Mouse (Mus musculus): ENCODE results near the gene Itfg1. TPM values are rescaled to one million over a fixed set of nuclear protein-coding genes. Genes with fewer than 3 reads are reported as not detected.

Itfg1 gene
- polyA plus RNA-seq, 1 experiment from 2014 or later = 83.0 TPM

Small RNAs within 50 kb of the gene (microRNA-seq; reads per million reads assigned to microRNA genes)
- gene Mir8109 = not detected

Other genes starting within 250 kb of the Itfg1 start
- 15.7 and 16.0 TPM in 2 replicates for gene Neto2, start 140.0 kb downstream of the Itfg1 start, polyA plus RNA-seq (2015; fragmentation: Nextera tagmentation; extraction: Ambion mirVana)
- gene Phkb, start within 50 bp of the Itfg1 start, polyA plus RNA-seq (2015; fragmentation: Nextera tagmentation; extraction: Ambion mirVana) = 55.5 and 58.5 TPM in 2 replicates